Mouse (Mus musculus) heart, embryonic 10.5 days (tissue): ENCODE measurements around the gene Lipn. TPM values are rescaled to one million over a fixed set of nuclear protein-coding genes. Genes with fewer than 3 reads are reported as not detected.

Experiments used
- DNase-seq: peaks from one replicate; pipeline ENCODE4 v3.0.0-alpha.2; 2017; ENCODE audit warnings: low spot score
- H3K27ac ChIP-seq: fragments of 300-500 bp; sonication (generic); 2 replicates; pipeline ENCODE4 v1.5.1; 2016; ENCODE audit warnings: mild to moderate bottlenecking
- H3K27me3 ChIP-seq: fragments of 300-500 bp; sonication (generic); 2 replicates; pipeline ENCODE4 v1.6.1; 2016; ENCODE audit warnings: mild to moderate bottlenecking; ENCODE audit not compliant: poor library complexity, insufficient read depth, severe bottlenecking
- H3K36me3 ChIP-seq: fragments of 300-500 bp; sonication (generic); 2 replicates; pipeline ENCODE4 v1.6.1; 2016; ENCODE audit warnings: mild to moderate bottlenecking, moderate library complexity
- H3K4me1 ChIP-seq: fragments of 300-500 bp; sonication (generic); 2 replicates; pipeline ENCODE4 v1.6.1; 2016; ENCODE audit warnings: mild to moderate bottlenecking
- H3K4me3 ChIP-seq: fragments of 300-500 bp; sonication (generic); 2 replicates; pipeline ENCODE4 v1.5.1; 2016; ENCODE audit warnings: mild to moderate bottlenecking, moderate library complexity
- H3K9me3 ChIP-seq: fragments of 300-500 bp; sonication (generic); 2 replicates; pipeline ENCODE4 v1.6.1; 2016; ENCODE audit warnings: mild to moderate bottlenecking, moderate library complexity
- WGBS: fragments of 180-500 bp; shearing (Covaris S2); methylation state at CpG from one replicate; pipeline ENCODE4 v1.1.7; 2016; 5-methylcytosine and 5-hydroxymethylcytosine counted together
- microRNA-seq: library from miRNA; unstranded; fragments of <30 nt; microRNA quantifications from one replicate; pipeline ENCODE4, GENCODE M21; 2017
- polyA plus RNA-seq: library from polyadenylated mRNA; unstranded; fragments of >200 nt; fragmentation: Nextera tagmentation; extraction: Ambion mirVana; gene quantifications from 2 replicates; pipeline ENCODE4 v1.2.1, GENCODE M21; 2016

Lipn gene
- polyA plus RNA-seq, 1 experiment from 2014 or later = not detected

- WGBS = 73% methylated on average over 1 of the region's 1 CpGs
- no peak for DNase-seq
- no peaks in the 10 kb centered on the region for H3K36me3 ChIP-seq
- no peaks in the 10 kb centered on the region for H3K9me3 ChIP-seq
- no peaks in the 10 kb centered on the region for H3K4me1 ChIP-seq
- H3K4me3 ChIP-seq = no peak overlapping the region
- H3K27ac ChIP-seq = no peak overlapping the region
- H3K27me3 ChIP-seq = no peaks in the 10 kb centered on the region
These were observed 29.1 kb downstream of the Lipn start for GRCm38 (mm10) chr19:34096228-34096627.

- DNase-seq = no peak
- Histone ChIP-seq H3K27ac (no peak within 1 kb of the TSS), H3K4me1 (no peaks in the 10 kb centered on the region), H3K27me3 (no peaks in the 10 kb centered on the region), H3K4me3 (no peak within 1 kb of the TSS), H3K36me3 (no peaks in the 10 kb centered on the region), H3K9me3 (no peaks in the 10 kb centered on the region)
- WGBS = 88% methylated on average over 4 of the region's 4 CpGs
These were observed 33.5 kb downstream of the Lipn start, which contains the start of gene Lipm for GRCm38 (mm10) chr19:34100633-34101032. Lipm (plus strand) TSS chr19:34100933.

DNA sequence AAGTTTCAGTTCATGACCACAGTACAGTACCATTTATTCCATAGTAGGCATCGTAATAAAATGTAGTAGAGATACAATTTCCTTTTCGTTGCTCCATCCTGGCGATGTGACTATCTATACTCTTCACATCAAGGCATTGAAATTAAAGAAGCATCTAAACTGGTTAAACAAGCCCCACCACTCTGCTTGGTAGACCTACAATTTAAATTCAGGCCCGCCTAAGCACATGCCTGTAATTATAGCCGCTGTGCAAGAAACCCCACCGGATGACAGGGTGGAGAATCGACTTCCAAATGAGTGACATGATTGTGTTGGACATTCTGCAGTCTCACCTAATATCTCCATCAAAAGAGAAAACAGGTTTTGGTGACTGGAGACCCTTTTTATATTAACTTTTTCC, 34.7 kb downstream of the Lipn start:
- H3K9me3 ChIP-seq = no peaks in the 10 kb centered on the region
- H3K27ac ChIP-seq = no peak overlapping the region
- no peaks in the 10 kb centered on the region for H3K36me3 ChIP-seq
- H3K4me1 ChIP-seq = no peaks in the 10 kb centered on the region
- H3K27me3 ChIP-seq = no peaks in the 10 kb centered on the region
- no peak overlapping the region for H3K4me3 ChIP-seq
- 87% methylated on average over 7 of the region's 7 CpGs for WGBS
- DNase-seq = no peak

DNA sequence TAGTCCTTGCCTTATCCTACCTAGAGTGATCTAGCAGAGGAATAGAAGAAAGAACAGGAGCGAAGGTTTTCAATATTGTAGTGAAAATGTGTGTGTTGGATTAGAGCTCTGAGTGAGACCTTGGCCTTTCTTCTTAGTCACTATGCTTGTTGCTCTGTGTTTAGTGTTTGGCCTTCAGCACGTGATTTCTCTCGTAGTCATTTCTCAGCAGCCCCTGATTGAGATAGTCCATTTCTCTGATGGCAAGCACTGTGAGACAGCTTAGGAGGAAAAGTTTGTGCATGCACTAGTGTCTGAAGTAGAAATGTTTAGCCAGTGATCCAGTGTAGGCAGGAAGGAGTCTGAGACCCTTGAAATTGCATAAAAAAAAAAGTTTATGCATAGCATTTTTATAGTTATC, 37.7 kb downstream of the Lipn start:
- DNase-seq = no peak
- Histone ChIP-seq H3K36me3 (no peaks in the 10 kb centered on the region), H3K9me3 (no peaks in the 10 kb centered on the region), H3K27ac (no peak overlapping the region), H3K27me3 (no peaks in the 10 kb centered on the region), H3K4me3 (no peak overlapping the region), H3K4me1 (no peaks in the 10 kb centered on the region)
- 82% methylated on average over 3 of the region's 3 CpGs for WGBS

GRCm38 (mm10) chr19:34119102-34119501, 51.9 kb downstream of the Lipn start:
- Histone ChIP-seq H3K36me3 (no peaks in the 10 kb centered on the region), H3K27me3 (no peaks in the 10 kb centered on the region), H3K9me3 (no peaks in the 10 kb centered on the region), H3K4me1 (no peaks in the 10 kb centered on the region), H3K27ac (no peak overlapping the region), H3K4me3 (no peak overlapping the region)
- 74% methylated on average over 1 of the region's 1 CpGs for WGBS
- DNase-seq = no peak

DNA sequence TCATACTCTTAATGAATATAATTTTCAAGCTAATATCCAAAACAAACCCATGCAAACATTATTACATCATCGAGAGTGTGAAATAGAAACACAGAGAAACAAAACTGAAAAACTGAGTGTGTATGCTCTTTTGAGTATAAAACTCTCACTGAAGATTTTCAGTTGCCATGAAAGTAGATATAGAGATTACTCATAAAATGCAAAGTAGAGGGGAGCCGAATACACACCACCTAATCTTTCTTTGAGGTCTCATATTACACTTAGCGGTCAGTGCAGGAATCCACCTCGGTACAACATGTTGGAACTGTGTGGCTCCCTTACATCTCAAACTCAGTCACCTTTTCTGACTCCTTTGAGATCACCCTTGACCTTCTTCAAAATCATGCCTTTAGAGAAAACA, 52.5 kb downstream of the Lipn start:
- no peak for DNase-seq
- no peaks in the 10 kb centered on the region for H3K36me3 ChIP-seq
- no peak overlapping the region for H3K4me3 ChIP-seq
- H3K27me3 ChIP-seq = no peaks in the 10 kb centered on the region
- 66% methylated on average over 4 of the region's 4 CpGs for WGBS
- no peaks in the 10 kb centered on the region for H3K9me3 ChIP-seq
- H3K27ac ChIP-seq = no peak overlapping the region
- no peaks in the 10 kb centered on the region for H3K4me1 ChIP-seq

DNA sequence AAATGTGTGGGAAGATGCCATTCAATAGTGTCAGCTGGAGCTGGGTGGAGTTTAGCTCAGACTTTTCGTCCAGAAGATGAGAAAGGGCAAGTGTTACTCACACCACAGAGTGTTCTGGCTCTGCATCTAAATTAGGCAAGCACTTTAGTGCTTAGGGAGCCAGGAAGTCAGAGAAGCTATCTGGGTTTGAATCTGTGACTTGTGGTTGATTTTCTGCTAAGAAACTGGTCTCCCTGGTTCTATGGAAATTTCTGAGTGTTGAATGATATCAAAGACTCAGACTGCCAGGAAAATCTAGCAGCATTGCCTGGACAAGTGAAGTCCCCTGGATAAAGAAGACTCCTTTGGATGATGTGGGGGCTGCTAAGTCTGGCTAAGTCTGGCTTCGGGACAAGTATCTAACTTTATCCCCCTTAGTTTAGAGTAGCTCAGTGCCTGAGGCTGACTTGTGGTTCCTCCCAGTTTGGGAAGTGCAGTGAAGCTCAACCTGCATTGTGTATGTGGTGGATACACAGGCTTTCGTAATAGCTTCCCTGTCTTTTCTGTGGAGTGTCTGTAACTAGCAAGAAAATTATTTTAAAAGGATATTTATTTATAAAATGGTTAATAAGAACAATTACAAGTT, 53.1 kb downstream of the Lipn start:
- Histone ChIP-seq H3K36me3 (no peaks in the 10 kb centered on the region), H3K4me1 (no peaks in the 10 kb centered on the region), H3K27ac (no peak overlapping the region), H3K4me3 (no peak overlapping the region), H3K9me3 (no peaks in the 10 kb centered on the region), H3K27me3 (no peaks in the 10 kb centered on the region)
- WGBS = 50% methylated on average over 3 of the region's 3 CpGs
- DNase-seq = no peak

Small RNAs within 50 kb of the gene (microRNA-seq; reads per million reads assigned to microRNA genes)
- gene Gm23334 = not detected

Other genes starting within 250 kb of the Lipn start
- 0.30 and 0.75 TPM in 2 replicates for gene Lipf, start 106.2 kb upstream of the Lipn start, polyA plus RNA-seq
- gene Lipk, start 59.1 kb upstream of the Lipn start, polyA plus RNA-seq = not detected in 2 replicates
- gene Lipm, start 33.6 kb downstream of the Lipn start, polyA plus RNA-seq = not detected in 2 replicates
- gene Ankrd22, start 98.7 kb downstream of the Lipn start, polyA plus RNA-seq = not detected in 2 replicates
- gene Stambpl1, start 124.9 kb downstream of the Lipn start, polyA plus RNA-seq = 3.9 and 6.3 TPM in 2 replicates
- 1,821 and 2,118 TPM in 2 replicates for gene Acta2, start 188.2 kb downstream of the Lipn start, polyA plus RNA-seq
- gene Fas, start 223.3 kb downstream of the Lipn start, polyA plus RNA-seq = 1.1 and 4.8 TPM in 2 replicates